Mouse (Mus musculus): Measurements from ENCODE around the gene Pknox2. TPM values are rescaled to one million over a fixed set of nuclear protein-coding genes. Genes with fewer than 3 reads are reported as not detected.

The Pknox2 gene
- total RNA-seq (2021), result 10 to 100 TPM in 1 of 2 experiments, 1 to 10 TPM in 1; 6.8 to 10.0 TPM
- long read RNA-seq, experiment 1, result 0 reads
- long read RNA-seq, experiment 2, result 0 reads

DNA sequence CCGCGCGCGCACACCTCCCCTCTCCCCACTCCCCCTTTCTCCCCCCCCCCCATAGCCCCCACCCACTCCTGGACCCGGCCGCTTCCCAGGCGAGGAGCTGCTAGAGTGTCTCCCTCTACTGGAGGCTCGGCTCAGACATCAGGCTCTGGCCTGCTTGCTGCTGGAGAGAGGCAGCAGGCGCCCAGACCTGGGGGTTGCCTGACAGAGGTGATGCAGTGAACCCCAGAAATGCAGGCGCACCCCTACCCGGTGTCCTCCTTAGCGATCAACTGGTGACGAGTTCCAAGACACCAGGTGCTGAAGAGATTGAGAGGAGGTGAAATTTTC is at the start of gene Pknox2:
TSS of gene Pknox2 (minus strand) at position 49 of the 327 bp plus-strand sequence.
- DNase-seq, result peak; percentile 84 to 85

DNA sequence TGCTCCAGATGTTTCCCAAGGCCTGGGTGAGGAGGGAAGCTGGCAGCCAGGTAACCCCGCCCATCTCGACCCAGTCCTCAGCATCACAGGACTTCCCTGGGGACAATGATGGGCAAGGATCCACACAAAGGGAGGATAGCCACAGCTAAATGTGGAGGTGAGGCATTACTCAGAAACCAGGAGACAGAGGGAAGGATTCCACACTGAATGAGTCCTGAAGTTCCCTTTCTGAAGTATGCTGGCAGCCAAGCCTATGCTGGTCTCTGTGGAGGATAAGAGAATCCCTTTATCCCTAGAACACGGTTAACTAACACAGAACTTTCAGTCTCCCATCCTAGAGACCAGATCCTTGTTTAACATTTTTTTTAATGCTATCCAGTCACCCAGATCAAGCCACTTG is 40.8 kb upstream of the Pknox2 start:
- no peak for DNase-seq

DNA sequence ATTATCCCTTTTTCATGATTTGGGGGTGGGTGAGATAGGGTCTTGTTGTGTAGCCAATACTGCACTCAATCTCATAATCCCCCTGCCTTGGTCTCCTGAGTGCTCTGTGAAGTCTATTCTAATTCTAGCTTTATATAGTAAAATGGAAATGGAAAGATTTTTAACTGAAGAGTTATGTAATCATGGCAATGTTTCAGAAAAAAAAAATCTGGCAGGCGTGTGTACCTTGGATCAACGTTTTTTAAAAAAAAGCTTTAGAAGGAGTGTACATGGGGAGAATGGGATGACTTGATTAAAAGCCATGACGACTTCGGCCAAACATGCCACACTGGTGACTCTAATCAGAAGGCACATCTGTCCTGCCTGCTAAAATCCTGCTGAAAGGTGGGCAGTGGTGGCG is 40.2 kb upstream of the Pknox2 start:
- DNase-seq, result no peak

DNA sequence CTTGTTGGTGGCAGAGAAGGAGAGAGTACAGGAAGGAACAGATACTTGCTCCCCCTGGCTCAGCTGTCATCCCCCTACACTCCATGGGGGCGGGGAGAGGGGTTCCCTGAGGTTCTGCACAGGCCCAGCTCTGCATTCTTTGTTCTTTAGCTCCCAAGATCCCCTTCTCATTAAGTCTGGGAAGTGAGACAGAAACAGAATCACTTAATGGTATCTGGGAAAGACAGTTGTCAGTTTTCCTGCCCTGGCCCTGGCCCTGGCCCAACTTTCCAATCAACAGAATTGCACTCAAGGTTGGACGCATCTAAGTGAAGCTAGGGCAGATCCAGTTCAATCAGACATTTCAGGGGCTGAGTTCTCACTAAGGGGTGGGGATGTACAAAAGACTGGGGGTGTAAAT is 36.0 kb upstream of the Pknox2 start:
- DNase-seq, result peak in 1 of 2 experiments; percentile 14

DNA sequence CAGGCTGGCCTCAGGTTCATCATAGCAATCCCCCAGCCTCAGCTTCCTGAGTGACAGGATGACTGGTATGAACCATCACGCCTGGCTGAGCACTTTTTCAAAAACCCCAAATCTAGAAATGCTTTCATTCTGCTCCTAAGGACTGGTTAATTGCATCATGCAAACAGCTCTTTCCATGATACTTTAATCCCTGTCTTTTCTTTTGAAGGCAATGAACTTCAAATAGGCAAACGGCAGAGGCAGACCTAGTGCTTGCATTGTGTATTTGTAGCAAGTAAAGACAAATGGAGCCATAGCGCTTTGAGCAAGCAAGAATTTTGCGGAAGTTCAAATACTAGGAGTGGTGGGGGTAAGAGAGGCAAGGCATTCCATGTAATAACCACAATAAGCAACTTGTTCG is 34.4 kb upstream of the Pknox2 start:
- DNase-seq, result no peak

DNA sequence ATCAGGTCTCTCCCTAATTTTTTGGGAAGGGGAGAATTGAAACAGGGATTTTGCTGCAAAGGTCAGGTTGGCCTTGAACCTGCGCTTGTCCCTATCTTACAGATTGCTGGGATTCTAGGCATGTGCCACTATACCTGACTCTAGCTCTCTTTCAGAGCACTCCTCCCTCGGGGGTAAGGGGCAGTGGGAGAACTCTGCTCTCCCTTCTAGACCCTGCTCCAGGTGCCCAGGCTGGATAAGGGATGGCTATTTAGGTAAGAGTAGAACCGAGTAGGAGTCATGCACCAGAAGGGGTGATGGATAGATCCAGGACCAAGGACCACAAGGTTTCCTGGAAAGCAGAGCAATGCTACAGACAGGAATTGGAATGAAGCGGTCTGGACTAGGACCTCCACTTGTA is 32.4 kb upstream of the Pknox2 start:
- DNase-seq, result no peak

DNA sequence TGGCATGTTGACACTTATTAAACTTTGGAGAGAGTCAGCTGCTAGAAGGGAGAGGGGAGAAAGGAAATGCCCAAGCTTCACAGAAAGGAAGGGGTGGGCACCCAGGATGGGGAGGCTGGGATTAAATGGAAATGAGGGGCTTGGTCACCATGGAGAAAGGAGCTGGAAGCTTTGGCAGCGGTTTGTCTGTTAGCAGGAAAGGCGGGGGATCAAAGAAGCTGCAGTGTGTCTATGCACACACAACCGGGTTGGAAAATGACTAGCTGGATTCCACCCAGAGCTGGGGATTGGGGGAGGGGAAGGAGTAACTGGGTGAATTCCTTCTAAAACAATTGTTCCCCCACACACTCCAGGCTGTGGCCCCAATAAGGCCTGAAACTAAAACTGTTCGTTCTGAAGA is 31.7 kb upstream of the Pknox2 start:
- no peak for DNase-seq

DNA sequence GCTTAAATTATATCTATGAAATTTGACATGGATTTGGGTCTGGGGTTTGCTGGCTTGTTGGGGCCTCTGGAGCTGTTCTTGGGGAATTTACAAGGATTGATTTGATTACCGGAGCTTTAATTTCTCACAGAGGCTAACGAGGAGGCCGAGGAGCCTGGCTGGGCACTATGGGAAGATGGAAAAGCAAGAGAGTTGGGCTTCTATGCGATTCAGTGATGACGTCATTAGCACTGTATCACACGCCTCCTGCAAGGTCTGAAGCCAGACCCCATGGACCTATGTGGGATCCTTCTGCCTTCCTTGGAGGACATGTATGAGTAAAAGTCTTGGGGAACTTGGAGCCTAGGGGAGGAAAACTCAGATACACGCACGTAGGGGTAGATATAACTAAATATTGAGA is 30.3 kb upstream of the Pknox2 start:
- no peak for DNase-seq

DNA sequence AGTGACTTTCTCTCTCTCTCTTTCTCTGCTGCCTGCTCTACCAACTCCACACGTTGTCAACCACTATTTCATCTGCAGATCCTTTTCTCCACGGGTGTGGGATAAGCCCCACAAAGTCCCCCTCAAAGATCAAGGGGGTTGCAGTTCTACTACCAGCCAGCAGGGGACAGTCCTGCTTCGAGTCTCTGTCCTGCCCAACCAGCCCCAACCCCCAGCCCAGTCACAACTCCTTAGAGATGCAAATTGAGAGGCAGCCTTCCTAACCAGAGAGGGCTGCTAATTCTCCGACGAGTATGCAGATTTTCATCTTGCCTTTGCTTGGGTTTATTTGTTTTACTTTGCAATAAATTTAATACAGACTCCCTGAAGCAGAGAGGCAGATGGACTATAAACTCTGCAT is 29.9 kb upstream of the Pknox2 start:
- DNase-seq, result peak; percentile 45 to 63

DNA sequence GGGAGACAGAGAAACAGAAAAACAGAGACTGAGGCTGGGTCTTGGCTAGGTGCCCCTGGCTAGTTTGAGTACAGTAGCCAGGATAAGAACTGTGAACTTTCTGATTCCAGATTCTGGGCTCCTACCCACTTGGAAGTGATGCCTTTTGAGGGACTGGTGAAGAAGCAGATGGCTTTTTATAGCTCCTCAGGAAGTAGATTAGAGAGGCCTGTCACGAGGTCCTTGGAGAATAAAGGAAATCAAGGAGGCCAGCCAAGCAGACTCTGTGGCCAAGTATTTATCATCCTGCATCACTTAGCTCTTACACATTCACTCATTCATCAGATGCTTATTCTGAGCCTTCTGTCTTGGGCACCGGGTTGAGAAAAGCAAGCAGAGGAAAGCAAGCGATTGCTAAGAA is 28.8 kb upstream of the Pknox2 start:
- DNase-seq, result peak; percentile 8 to 12

DNA sequence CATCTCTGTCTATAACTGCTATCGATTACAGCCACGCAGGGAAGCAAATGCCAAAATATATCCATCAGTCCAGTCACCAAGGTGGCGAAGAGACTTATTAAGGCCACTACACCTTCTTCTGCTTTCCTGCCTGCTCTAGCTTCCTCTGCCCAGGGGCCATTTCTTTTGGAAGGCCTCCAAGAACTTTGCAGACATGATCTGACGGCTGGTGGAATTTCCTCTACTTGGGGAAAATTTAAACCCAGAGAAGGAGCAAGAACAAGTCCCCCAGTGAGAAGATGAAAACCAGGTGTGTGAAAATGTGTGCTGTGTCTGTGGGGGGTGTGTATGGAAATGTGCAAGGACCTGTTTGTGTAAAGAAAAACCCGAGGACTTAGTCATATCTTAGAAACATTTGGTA is 26.2 kb upstream of the Pknox2 start:
- no peak for DNase-seq

DNA sequence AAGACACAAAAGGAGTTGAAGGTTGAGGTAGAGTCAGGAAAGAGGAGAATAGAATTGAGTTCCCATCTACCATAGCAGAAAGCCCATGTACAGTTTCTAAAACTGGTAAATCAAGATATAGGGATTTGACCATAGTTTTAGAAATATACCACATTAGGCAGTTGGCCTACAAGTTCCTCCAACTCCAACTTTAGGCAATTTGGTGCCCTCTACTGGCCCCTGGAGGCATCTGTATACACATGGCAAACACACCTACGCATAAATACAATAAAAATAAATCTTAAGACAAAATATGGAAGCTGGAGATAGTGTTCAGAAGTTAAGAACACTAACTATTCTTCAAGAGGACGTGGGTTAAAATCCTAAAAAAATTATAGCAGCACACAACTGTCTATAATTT is 19.7 kb upstream of the Pknox2 start:
- DNase-seq, result no peak

DNA sequence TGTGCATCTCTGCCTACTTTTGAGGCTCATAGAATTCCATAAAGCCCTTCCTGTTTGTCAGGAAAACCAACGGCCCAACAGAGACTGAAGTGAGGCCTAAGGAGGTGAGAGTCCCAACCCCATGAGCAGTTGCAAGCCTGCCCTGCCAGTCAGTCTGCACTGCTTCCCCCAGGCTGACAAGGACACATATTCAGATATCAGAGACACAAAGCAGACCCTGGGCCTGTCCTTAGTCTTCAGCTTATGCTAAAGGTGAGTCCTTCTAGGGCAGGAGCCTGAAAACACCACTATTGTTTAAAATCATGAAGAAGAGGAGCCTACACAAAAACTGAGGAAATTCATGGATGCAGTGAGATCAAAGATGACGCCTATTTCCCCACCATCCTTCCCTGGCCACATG is 13.5 kb upstream of the Pknox2 start:
- DNase-seq, result no peak

DNA sequence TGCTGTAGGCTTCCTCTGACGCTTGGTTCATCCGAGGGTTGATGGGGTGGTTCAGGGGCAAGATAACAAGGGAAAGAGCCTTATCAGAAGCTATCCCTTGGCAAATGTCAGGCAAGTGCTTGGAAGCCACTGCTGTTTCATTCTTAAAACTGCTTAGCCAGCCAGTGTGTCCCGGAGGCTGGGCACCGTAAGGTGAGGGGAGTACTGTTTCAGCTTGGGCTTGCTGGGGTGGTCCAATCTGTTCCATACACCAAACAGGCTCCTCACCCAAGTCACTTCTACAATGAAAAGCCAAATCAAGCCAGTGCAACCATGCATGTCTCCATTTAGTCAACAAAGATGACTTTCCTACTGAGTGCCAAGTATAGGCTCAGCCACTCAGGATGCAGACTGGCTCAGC is 679 bp upstream of the Pknox2 start:
- no peak for DNase-seq

DNA sequence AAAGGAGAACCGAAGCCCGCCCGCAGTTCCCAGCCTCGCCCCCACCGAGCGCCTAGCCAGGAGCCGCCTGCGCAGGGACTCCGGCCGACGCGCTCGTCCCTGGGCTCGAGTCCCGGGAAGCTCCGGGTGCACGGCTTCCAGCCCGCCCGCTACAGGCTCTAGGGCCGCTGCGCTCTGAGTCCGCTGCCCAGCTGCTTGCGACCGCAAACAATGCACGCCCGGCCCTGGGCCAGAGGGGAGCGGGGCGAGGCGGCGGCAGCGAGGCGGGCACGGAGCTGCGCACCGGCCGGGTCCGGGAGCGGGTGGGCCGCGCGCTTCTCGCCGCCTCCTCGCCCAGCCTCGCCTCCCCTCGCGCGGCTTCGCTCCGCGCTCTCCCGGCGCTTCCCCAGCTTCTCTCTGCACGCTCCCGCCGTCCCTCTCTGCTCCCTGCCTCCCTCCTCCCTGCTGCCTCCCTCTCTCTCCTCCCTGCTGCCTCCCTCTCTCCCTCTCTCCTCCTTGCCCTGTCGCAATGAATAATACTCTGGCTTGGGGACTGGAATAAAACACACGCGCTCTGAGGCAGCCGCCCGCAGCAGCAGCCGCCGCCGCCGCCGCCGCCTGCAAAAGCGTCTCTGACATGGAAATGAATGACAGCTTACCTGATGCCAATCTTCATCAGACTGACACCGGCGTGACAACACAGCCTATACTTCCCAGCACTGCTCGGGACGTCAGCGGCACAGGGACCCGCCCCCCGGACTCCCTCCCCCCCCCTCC is 426 bp downstream of the Pknox2 start:
- peak; percentile 82 for DNase-seq

DNA sequence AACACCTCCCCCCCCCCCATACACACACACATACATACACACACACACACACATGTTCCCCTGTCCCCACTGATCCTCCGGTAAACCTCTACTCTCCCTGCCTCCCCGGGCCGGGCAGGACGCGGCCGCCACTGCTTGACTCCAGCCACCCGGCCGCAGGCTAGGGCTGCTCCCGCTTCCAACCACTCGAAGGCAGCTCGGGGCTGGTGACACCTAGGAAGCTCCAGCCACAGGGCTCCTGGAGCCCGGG is 929 bp downstream of the Pknox2 start:
- no peak for DNase-seq

DNA sequence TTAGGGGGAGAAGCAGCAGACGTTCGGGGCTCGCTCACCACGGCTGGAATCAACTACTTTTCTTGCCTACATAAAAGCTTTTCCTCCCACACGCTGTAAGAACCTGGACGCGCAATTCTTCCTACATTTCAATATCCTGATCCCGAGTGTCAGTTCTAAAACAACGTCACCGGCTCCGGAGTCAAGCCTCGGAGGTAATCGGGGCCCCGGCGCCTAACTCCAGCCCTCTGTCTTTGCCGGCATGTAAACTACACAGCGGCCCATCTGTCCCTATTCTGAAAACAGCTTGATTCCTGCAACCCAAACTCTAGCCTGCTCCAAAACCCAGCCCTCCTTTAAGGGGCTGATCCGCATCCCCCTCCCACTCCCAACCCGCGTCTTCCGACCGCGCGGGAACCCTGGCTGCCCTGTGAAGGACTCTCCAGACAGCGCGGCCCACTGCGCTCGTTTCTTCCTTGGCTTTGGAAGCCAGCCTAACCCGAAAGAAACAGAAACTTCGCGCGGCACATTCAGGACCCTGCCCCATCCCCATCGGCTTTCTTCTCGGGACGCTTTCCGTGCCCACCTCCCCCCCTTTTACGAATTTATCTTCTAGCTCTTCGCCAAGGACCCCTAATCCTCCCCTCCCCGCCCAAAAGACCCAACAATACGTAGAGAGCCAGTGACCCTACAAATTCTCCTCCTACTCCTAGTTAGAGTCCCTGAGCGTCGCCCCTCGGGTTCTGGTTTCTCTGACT is 1.4 kb downstream of the Pknox2 start:
- peak; percentile 47 to 74 for DNase-seq

DNA sequence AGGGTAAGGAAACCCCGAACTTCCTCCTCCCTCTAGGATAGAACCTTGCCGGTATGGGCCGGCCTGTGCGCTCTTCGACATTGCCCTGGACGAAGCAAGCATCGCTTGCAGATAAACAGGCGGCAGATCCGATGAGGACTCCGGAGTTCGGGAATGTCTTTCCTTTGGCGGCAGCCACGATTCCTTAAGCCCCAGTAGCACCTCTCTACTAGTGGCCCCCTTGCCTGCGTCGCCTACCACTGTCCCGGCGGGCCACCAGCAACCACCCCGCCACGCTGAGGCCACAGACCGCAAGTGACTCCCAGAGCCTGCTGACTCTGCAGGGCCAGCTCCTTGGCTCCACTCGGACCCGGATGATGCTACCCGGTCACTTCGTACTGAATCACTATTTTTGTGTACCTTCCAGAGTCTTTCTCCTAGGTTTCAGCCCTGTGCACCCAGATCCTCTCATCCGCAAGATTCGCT is 2.0 kb downstream of the Pknox2 start:
- DNase-seq, result peak in 1 of 2 experiments; percentile 42

DNA sequence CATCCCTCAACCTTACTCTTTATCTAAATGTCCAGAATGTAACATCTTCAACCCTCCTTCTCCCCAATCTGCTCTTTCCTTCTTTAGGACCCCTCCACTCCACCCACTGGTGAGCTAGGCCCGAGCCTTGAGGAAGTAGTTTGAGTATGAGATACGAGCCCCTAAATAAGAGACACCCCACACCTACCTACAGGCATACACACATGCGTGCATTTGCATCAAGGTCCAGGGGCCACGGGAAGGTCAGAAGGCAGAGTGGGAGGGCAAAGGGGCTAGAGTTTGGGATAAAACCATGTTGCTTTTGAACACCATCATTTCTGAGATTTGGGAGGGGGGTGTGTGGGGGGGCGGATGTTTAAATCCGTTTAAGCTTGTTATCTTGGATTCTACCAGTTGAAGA is 2.5 kb downstream of the Pknox2 start:
- peak in 1 of 2 experiments; percentile 42 for DNase-seq

DNA sequence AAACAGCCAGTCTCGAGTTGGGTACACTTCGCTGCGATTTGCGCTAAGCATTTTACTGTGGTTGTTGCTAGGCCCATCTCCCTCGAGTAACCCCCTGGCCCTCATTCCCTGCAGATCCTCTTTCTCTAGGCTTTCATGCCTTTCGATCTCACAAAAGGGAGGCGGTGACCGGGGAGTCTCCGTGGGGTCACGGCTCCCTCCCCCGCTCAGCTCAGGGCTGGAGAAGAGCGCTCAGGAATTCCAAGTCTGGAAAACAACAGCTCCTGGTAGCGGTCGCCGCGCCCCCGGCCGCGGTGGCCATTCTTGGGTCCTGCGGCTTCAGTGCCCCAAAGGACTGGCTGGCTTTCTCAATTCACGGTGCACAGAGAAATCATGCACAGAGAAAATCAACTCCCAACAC is 3.0 kb downstream of the Pknox2 start:
- peak in 1 of 2 experiments; percentile 48 for DNase-seq

DNA sequence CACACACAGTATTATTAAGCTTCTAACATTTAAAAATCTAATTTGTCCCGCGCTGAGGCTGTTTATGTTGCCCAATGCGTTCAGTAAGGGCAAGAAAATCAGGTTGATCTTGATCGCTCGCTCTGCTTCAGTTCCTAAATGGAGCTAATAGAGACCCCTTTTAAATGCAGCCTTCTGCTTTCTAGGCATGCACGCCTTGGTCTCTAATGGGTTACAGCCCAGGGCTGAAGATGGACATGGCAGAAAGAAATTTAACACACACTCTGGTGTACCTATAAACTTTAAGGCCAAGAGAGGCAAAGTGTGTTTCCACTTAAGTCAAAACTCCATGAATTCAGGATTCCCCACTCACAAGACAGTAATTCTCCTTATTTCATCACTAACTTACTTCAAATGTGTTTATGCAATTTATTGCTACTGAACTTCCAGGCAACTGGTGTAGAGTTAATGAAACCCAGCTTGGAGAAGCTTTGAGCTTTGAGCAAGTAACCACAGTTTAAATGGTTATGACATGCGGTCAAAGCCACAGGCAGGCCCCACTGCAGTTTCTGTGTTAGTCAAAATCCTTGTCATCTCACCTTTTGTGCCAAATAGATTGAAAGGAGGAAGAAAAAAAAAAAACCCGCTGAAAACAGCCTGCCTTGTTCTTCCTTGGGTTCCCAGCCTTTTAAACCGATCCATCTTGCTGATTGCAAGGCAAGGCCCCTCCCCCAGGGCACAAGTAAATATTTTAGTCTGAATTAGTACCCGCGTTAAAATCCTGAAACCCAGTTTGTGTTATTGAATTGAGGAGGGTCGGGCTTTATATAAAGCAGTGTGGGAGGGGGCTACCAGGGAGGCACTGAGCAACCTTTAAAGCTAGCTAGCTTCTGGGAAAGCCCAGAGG is 3.9 kb downstream of the Pknox2 start:
- DNase-seq, result no peak

DNA sequence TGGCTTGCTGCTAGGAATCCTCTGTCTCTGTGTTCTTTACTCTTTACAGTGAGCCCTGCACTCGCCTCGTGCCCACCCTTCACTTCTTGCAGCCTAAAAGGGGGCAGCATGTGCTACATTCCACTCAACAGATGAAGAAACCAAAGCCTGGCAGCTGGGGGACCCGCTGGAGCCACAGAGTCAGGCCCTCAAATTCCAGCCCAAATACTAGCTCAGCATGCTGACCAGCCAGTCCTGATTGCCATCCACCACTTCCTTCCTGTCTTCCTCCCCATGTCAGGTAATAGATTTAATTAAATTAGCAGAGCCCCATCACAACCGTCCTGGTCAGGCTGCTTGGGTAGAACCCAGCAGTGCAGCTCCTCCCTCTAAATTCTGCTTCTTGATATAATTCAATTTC is 5.1 kb downstream of the Pknox2 start:
- DNase-seq, result no peak

Data from heart, adult 18-20 months (tissue).